Mouse (Mus musculus) urinary bladder, postnatal 25 days (tissue): ENCODE measurements around the gene Ctnna3.
"Not testable (repeated sequence)": the region's sequence is repeated elsewhere in the genome, so short reads cannot be mapped to it uniquely, and the experiment has no call there.

Experiments used
- DNase-seq: peaks from one replicate; pipeline ENCODE4 v3.0.0; 2022; ENCODE audit warnings: low spot score

Gene Ctnna3

DNA sequence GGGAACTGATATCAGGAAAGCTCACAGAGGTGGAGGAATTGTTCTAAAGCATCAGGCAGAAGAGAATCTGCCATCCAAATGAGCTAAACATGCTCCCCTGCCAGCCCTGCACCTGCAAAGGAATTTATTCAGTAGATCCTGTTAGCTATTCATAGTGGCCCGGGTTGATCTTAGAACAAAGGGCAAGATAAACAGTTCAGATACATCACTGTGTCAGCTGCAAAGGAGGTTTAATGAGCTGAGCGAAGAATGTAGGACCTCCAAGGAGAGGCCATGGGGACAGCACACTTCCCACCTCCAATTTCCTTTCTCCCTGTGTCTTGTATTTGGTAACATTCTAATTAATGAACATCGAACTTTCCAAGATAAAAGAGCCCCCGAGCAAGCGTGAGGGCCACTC lies 1206.9 kb downstream of the Ctnna3 start:
- DNase-seq = no peak

DNA sequence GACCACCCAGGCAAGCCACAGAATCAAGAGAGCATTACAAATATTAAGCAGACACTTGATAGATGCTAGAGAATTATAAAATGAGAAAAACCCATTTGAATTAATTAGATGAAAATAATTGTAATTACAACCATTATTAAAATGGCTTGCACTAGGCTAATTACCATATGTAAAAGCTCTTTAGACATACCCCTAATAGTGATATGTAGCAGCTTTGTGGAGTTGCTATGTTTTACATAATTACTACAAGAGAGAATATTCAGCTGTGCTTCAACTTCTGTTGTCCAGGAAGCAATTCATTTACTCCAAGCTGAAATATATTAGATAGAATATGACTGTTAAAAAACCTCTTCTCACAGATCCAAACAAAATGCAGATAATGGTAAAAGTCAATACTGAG lies 1209.2 kb downstream of the Ctnna3 start:
- DNase-seq = no peak

DNA sequence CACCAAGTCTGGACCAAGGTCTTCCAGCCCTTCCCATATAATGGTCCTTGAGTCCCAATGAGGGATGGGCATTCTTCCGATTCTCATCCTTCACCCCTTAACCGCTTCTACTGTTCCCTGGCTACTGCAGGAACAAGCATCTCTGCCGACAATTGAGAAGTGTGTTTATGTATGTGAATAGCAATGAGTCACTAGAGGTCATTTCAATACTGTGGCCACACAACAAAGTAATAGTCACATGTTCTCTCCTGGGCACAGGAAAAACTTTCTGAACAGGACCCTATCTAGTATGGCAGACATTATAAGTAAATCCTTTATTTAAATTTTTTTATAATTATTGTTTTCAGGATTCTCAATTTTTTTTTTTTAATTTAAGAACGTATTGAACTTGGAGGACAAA lies 1211.2 kb downstream of the Ctnna3 start:
- DNase-seq = no peak

DNA sequence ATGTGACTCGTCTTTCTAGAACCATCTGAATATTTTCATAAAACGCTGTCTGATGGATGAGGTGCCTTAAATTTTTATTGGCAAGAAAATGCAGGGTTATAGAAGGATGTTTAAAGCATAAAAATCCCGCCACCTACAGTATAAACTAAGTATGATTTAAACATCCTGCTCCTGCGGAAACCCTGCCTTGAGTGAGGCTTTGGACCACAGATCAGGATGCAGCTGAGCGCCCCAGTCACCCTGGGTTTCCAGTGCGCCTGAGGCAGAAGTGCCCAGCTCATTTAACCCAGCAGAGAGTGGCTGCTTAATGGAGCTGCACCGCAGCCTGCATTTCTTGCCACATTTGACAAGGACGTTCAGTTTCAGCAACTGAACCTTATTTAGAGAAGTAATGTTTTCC lies 1211.7 kb downstream of the Ctnna3 start:
- DNase-seq = no peak

DNA sequence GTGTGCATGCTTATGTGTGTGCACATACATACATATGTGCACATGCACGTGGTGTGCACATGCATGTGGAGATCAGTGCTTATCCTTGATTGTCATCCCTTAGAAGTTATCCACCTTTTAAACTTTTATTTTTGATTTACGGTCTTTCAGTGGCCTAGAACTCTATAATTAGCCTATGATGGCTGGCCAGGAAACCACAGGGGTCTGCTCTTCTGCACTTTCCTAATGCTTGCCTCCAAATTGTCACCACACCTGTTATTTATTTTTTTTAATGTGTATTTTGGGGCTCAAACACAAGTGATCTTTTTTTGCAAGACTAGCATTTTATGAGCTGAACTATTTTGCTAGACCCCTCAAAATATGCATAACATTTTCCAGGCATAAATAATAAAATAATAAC lies 1214.1 kb downstream of the Ctnna3 start:
- no peak for DNase-seq

GRCm38 (mm10) chr10:64661190-64661589 lies 1231.3 kb downstream of the Ctnna3 start:
- no peak for DNase-seq

DNA sequence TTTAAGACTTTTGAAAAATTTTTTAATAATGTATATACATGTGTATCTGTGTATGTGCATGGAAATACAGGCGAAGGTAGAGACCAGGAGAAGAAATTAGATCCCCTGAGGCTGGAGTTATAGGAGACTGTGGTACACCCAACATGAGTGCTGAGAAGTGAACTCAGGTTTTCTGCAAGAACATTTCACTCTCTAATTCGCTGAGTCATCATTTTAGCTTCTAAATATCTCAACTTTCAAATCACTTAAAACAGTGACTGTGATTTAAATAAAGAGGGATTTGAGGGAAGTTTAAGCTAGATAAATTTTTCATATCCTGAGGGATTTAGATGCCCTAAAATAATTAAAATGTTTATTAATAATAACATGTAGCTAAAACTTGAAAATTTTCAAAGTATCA lies 1241.6 kb downstream of the Ctnna3 start:
- DNase-seq = no peak

DNA sequence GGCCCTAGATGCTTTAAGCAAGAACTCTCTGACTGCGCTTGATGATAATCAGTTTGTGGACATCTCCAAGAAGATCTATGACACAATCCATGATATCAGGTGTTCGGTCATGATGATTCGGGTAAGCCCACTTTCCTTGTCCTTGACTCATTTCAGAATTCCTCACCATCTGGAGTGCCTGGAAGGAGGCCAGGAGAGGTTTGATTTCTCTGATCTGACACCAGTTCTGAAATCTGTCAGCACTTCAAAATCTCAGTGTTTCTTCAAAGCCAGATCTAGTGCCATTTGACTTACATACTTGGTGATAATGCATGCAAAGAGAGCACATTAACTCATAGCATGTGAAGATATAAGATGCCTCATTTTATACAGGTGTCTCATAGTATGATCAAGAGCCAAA lies 1245.9 kb downstream of the Ctnna3 start:
- no peak for DNase-seq

DNA sequence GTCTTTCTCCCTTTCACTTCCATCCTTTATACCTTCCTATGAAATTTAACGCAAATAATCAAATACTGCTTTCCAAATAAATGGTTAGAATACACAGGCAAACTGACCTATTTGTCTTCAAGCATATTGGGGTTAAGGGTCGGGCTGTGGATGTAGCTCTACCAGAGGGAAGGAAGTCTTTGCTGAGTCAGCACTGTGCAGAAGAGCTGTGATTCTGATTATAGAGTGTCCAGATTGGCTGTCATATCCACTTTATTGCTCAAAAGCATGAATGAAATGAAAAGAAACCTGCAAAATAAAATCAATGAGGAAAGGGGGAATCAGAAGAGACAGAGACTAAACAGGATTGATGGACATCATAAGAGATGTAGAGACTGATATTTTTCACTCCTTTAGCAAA lies 1280.1 kb downstream of the Ctnna3 start:
- no peak for DNase-seq

GRCm38 (mm10) chr10:64718036-64718435 lies 1288.1 kb downstream of the Ctnna3 start:
- no peak for DNase-seq

GRCm38 (mm10) chr10:64735692-64736091 lies 1305.8 kb downstream of the Ctnna3 start:
- no peak for DNase-seq

DNA sequence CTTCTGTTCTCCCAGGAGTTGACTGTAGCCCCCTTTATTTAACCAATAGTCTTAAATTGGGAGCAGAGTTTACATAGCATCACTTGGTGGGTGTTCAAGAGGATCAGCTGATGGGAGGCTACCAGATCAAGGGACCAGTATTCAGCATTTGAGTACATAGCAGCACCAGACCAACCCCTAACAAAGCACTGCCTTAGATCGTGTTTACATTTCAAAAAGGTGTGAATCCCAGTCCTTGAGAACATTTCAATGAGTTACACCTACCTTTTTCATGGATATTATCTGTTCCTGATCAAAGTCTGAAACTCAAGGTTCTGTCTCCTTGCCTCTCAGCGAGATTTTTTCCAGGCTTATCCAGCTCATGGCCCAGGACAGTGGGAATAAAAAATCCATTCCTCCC lies 1306.7 kb downstream of the Ctnna3 start:
- DNase-seq = no peak

DNA sequence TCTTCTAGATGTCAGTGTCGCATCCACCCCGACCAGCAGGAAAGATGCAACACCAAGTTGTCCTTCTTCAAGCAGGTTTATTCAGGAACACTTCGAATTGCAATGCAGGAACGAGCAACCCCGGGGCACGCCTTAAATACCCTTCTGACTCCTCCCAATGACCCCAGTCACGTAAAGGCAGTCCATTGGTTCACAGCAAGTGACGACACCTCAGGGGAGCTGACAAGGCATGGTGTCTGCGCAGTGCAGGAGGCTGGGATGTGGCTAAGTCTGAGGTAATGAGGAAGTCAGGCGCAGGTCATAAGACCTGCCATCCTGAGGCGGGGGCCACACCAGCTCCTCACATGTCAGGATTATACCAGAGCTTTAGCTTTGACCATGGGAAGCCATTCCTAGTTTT lies 1311.8 kb downstream of the Ctnna3 start:
- DNase-seq = not testable (repeated sequence)

DNA sequence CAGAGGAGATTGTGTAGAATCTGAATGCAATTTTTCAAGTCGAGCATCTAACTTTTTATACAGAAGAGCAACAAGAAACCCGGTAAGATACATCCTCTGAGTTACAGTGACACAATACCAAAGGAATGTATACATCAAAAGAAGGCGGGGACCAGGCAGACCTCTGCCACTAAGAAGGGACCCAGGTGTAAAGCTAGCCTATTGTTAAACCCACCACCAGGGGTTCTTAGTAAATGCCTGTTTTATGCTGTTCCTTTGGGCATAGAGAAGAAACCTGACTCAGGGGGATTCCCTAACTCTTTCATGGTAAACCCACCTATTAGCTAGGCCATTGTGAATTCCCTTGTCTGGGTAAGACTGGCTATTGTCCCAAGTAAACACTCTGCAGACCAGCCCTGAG lies 1314.2 kb downstream of the Ctnna3 start:
- not testable (repeated sequence) for DNase-seq

GRCm38 (mm10) chr10:64748651-64749050 lies 1318.8 kb downstream of the Ctnna3 start:
- no peak for DNase-seq

GRCm38 (mm10) chr10:64750791-64751190 lies 1320.9 kb downstream of the Ctnna3 start:
- DNase-seq = peak; percentile 3

GRCm38 (mm10) chr10:64836315-64836714 lies 1406.4 kb downstream of the Ctnna3 start:
- DNase-seq = no peak

GRCm38 (mm10) chr10:64861439-64861838 lies 1431.5 kb downstream of the Ctnna3 start:
- no peak for DNase-seq

DNA sequence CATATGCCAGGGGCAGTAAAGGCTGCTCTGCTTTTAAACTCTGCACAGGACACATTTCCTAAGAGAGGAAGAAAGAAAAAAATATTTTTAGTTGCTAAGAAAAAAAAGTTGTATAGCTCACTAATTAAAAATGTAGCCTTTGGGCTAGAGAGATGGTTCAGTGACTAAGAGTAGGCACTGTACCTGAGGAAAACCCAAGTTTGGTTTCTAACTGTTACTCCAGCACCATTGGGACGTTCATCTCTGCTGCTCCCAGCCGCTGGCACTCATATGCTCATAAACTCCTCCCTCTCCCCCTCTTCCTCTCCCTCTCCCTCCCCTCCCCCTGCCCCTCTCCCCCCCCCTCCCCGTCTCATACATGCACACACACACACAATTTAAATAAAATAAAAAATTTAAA lies 1441.0 kb downstream of the Ctnna3 start:
- no peak for DNase-seq

- DNase-seq = no peak
Measured at GRCm38 (mm10) chr10:64876506-64876905, 1446.6 kb downstream of the Ctnna3 start.

- no peak for DNase-seq
Measured at GRCm38 (mm10) chr10:64879860-64880259, 1450.0 kb downstream of the Ctnna3 start.

DNA sequence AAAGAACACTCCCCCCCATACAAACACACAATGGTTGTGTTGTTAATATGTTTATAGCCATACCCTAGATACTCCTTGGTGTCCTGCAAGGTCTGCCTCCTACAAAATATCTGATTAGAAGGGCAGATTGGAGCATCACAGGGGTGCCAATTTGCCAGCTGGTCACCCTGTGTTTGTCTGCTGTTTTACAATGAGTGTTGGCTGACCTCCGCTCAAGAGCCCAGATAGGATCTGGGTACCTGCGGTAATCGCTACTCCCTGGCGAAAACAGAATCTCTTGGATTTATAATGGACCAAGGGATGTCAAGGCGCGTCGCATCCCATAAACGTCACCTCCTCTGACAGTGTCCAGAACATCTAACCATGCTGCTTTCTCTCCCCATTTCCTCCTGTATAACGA lies 1457.0 kb downstream of the Ctnna3 start:
- no peak for DNase-seq

DNA sequence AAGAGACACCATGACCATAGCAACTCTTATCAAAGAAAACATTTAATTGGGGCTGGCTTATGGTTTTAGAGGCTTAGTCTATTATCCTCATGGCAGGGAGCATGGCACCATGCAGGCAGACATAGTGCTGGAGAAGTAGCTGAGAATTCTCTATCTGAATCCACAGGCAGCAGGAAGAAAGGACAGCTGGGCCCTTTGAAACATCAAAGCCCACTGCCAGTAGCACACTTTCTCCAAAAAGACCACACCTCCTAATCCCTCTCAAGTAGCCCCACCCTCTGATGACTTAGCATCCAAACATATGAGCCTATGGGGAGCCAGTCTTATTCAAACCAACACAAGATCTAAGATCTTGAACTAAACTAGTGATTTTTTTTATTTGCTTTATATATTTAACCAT lies 1462.6 kb downstream of the Ctnna3 start:
- no peak for DNase-seq

- DNase-seq = no peak
Measured at GRCm38 (mm10) chr10:64898739-64899138, 1468.8 kb downstream of the Ctnna3 start.

GRCm38 (mm10) chr10:64901726-64902125 lies 1471.8 kb downstream of the Ctnna3 start:
- no peak for DNase-seq
